Mouse (Mus musculus) c-Kit-negative CD71-positive TER-119-positive erythroid progenitor cells, embryonic 14.5 days (primary cell): ENCODE measurements around the gene Eras.
A peak's percentile ranks its signal among the peaks of the same experiment; 100 is the strongest.
"Not testable (repeated sequence)": the region's sequence is repeated elsewhere in the genome, so short reads cannot be mapped to it uniquely, and the experiment has no call there.

Source experiments
- DNase-seq: peaks from one replicate; pipeline ENCODE4 v3.0.0-alpha.2; 2013; ENCODE audit warnings: low read depth, low spot score

Gene Eras

DNA sequence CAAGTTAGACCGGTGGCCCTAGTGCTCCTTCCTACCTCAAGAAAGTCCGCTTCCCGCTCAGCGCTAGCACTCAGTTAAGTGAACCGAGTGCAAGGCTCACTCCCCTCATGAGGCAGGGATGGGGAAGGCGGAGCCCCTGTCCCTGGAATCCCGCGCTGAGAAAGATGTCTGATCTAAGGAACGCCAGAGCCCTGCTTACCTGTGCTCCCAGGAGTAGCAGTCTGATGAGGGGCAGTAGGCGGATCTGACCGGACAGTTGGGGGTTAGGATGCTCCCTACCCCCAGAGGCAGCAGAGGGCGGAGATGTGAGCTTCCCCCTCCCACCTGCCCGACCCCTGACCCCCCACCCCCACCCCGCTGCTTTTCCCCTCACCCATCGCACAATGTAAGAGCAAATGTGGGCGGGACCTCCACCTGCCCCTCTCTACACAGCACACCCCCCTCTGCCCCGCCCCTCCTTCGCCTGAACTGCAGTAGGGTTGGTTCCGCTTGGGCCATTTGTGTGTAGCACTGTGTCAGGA is at the start of gene Eras:
Gene Eras (minus strand): TSS at position 338 of the 521 bp plus-strand sequence.
- no peak for DNase-seq

DNA sequence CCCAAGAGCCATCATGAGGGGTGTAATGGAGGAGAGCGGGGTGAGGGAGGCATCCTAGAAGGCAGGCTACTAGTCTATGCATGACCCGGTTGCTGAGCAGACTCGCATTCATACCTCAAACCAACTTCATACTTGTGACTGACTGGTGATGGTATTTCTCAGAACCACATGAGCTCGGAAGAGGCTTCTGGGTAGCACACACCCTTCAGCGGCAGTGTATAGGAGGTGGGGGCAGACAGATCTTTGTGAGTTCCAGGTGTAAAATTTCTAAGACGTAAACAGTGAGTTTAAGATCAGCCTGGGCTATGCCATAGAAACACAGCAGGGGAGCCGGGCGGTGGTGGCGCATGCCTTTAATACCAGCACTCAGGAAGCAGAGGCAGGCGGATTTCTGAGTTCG is 49.5 kb upstream of the Eras start, which contains the start of gene Gata1:
Gene Gata1 (minus strand): TSS at position 180 of the 400 bp plus-strand sequence.
- DNase-seq: no peak

DNA sequence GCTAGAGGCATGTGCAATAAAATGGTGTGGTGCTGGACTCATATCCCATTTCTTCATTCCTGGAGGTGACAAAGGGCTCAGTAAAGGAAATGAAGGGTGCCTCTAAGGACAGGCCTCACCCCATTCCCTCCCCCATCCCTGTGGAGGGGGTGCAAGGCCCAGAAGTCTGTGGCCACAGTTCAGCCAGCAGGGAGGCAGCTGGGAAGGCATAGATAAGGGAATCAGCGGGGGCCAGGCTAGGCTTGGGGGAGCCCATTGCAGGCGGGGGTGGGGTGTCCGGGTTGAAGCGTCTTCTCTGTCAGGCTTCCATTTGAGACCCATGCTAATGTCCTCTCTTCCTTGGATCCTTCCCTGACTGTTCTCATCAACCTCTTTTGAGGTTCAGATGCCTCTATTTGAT is 42.9 kb upstream of the Eras start:
- peak; percentile 75 for DNase-seq

DNA sequence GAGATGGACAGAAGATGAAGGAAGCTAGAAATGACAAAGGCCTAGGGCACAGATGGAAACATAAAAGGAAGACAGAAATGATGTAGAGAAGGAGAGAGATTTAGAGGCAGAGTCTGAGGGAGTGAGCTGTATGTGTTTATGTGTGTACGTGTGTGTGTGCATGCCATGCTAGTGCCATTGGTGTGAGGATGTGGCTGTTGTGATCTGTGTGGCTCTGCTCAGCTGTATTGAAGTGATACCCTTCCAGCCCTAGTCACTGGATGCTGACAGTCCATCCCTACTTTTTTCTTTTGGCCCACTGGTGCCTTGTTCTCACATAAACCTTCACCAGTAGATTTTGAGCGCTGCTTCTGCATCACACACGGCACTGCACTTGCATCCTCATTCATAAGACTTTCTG is 40.5 kb upstream of the Eras start:
- DNase-seq: no peak

DNA sequence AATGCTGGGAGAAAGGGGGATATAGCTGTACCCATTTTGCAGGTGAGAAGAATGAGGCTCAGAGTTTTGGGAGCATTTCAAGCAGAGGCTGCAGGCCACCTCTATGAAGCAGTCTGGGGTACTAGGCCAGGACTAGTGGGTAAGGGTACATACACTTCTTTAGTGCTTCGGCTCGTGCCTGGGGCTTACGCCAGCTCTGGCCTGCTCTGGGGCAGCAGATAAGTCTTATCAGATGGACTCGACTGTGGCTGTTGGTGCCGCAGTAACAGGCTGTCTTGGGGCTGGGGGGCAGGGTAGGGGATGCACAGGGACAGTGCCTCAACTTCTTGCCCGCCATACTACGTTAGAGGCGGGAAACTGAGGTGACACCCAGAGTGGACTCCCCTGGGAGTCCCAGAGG is 39.8 kb upstream of the Eras start:
- no peak for DNase-seq

DNA sequence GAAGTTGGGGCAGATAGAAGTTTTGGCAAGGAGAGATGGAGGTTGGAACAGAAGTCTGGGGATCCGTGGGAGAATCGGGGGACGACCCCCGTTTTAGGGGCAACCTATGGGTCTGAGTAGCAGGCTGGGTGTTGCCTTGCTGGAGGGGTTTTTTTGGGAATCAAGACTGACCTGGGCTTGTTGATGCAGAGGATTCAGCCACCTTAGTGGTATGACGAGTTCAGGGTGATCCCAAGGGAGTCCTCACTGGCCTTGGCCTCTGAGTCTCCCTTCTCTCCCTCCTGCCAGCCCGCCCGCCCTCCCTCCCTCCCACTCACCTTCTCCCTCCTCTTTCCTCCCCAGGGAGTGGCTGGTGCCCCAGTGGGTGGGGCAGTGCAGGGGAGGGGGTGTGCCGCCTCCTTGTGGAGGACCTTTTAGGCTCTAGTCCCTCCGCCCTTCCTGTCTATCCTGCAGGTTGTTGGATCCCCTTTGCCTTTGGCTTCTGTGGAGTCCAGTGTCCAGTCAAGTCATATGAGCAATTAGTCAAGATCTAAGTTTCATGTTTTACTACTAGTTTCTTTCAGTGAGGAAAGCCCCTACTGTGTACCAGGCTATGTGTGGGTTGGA is 39.3 kb upstream of the Eras start:
- DNase-seq: no peak

DNA sequence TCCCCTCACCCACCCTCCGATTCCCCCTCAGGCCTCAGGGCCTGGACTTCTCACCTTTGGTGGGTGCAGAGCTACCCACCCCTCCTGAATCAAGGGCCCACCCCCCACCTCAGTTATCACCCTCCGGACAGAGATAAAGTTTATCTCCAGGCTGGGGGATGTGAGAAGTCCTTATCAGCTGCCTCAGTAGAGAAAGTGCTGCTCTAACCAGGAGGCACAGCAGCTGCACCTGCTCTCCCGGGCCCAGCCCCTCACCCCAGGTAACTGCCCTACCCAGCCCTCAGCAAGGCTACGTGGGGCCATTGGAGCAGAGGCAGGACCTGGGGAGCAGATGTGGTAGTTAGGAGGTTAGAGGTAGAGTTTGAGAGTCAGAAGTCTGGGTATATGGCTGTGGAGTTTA is 37.8 kb upstream of the Eras start:
- no peak for DNase-seq

DNA sequence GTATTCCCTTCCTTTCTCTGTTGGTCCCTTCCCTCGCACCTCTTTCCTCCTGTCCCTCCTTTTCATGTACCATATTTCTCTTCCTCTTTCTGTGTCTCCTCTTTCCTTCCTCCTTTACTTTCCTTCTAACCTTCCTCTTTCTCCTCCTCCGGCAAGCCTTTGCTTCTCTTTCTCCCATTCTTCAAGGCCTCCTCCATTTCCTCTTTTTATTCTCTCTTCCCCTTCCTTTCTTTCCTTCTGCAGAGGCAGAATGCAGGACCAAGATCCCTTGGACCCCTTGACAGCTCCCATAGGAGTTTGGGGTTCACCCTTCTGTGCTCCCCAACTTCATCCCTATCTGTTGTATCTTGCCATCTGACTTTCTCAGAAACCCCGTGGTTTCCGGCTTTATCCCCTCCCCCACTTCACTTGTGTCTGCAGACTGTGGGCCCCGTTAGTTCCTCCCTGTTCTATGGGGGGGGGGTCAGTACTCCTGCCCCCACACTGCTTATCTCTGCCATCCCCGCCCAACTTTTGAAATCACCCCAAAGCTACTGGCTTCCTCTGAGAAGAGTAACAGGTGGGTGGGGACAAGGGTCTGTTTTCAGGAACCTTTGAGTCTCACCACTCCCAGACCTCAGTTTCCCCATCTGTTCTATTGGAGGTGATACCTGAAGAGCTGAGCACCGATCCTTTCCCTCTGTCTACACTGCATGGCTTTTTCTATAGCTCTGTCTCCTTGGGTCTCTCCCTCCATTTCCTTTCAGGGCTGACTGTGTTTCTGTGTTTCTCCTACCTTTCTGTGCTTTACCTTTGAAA is 35.6 kb upstream of the Eras start:
- DNase-seq: no peak

DNA sequence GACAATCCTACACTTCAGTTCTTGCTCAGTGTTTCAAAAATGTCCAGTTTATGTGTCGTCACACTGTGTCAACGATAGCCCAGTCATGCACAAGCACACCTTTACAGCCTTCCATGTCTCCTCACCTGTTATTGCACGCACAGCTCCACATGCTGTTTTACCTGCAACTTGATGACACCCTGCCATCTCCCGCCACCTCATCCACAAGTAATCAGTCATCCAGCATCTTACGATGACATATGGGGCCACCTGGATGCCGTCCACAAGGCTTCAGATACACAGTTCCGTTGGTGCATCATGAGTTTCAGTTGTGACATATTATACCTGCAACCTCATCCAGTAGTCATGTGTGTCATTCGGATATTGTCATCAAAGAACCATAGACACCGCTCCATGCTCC is 30.5 kb upstream of the Eras start:
- no peak for DNase-seq

DNA sequence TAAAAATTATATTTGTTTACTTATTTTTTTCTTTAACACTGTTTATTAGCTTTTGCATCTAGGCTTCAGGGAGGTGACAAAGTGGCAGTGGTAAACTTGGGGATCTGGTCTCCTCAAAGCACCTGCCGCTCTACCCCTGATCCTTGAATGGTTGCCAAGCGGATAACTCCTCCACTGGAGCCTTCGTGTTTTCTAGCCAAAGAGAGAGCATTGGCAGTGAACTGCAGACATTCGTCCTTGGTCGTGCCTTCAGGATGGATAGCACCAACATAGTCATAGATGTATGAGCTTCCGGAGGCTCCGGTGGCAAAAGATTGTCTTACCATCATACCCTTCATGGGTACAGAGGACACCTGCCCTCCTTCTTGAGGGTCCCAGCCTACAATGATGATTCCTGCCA is 21.7 kb upstream of the Eras start:
- no peak for DNase-seq

DNA sequence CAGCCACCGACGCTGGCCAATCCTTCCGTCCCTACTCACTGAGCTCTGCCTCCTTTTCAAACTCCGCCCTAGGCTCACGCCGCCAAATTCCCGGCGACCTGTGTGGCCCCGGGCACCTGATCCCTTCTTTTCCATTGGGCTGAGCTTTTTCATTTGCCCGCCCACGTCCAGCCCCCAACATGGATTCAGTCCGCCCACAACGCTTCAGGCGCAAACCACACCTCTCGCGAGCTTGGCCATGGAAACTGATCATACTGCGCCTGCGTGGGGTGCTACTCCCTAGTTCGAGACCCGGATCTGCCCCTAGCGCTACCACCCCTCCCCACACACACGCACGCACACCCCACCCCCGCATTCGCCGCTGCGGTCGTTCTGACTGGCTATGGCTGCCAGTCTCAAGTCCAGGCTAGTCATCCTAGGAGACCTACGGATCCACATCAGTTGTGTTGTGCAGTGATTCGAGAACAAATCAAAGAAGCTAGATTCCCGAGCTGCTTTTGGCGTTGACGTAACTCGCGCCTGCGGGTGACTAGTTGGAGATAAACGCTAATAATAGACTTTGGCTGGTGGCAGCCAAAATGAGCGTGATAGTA is 19.6 kb upstream of the Eras start:
- DNase-seq: peak; percentile 81

DNA sequence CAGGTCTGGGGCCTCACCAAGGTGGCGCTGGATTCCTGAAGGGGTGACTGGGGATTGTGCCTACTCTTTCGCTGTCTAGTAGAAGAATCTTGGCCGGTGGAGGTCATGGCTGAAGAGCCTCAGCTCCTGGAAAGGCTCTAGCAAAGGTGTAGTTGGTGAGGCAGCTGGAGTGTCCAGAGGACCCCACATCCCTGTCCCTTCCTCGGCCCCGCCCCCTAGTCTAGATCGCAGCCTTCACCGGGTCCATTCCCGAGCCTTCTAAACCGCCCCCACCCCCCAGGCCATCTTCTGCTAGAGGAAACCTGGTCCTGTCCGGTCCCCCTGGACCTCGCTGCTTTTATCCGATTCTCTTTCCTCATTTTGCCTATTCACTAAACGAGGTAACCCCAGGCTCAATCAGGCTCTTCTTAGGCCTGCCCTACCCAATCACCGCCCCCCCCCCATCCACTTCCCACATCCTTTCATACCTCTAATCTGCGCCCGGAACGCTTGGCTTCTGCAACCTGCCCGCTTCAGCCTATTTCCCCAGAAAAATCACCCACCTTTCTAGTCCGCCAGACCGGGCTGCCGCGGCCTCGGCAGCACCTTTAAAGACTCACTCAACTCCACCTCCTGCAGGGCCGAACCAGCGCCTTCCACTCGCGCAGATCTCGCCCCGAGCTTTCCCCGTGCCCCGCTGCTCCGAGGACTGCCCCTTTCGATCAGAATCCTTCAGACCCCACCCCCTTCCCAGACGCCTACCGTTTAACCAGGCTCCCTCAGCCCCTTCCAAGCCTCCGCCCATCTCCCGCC is 18.9 kb upstream of the Eras start, which contains the start of gene Hdac6:
Gene Hdac6 (minus strand): TSS at position 782 of the 792 bp plus-strand sequence.
- DNase-seq: no peak

DNA sequence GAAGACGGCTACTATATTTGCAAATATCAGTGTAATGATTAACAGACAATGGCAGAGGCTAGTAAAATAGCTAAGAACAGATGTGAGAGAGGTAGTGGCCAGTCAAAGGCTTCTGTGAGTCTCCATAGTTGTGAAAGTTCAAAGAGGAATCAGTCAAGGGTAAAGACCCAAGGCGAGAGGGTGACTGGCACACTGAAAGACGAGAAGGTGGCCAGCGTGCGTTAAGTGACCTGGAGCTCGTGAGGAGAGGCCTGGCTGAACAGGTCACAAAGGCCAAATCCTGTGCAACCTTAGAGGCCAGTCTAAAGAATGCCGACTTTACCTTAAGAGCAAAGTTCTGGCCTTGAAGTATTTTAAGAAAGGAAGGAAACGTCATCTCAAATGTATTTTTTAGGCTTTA is 17.2 kb upstream of the Eras start:
- no peak for DNase-seq

DNA sequence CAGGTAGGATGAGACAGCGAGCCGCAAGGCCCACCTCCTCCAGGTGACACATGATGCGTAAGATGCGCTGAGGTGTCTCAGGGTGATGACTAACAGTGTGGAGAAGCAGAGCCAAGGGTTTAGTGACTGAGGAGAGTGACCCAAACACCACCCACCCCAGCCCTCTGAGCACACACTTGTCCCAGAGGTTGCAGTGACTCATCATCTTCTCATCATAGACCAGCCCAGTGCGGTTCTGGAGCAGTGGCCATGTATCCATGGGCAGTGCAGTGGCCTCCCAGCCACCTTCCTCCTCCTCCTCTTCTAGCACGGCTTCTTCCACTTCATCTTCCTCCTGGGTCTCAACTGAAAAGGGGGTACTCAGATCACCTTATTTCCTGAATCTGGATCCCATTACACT is 9.3 kb upstream of the Eras start:
- DNase-seq: no peak

DNA sequence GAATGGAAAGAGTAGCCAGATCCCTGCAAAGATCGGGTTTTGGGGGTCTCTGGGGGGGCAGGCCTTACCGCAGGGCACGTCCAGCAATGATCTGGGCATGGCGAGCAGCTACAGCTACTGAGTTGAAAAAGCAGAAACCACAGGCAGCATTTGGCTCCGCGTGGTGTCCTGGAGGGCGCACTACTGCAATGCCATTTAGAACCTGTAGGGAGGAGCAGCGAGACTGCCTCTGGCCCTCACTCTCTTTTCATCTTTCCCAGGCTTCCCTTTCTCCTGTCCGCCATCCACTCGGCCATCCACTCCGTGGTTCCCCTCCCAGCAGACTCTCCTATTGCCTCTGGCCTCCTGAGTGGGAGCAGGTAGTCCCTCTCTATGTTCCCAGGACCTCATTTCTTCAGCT is 8.5 kb upstream of the Eras start:
- no peak for DNase-seq

DNA sequence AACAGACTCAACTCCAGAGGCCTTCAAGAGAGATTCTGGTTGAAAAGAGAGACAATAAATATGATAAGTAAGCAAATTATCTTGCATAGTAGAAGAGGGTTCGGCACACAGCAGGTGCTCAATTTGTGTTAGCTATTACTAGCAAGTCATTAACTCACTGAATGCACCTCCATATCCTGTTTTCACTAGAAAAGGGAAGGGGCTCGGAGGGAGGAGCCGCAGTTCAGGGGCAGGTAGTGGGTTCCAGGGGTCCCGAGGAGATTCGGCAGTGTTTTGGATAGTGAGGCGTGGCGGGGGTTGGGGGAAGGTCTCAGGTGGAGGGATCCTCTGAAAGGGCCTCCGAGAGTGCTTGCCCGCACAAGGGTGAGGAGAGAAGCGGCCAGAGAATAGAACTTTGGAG is 1.3 kb downstream of the Eras start:
- DNase-seq: no peak

DNA sequence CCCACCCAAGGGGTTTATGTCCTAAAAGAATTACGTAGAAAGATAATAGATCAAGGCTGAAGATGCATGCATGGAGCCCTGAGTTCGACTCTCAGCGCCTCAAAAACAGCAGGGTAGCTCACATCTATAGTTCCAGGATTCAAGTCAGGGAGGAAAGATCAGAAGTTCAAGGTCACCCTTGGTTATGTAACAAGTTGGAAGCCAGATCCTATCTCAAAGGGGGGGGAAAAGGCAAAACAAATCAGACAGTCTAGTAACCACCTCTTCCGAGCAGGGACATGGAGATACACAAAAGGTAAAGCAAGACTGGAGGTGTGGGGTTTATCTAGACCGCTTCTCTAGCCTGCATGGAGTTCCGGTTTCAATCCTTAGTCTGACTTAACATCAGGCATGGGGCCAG is 2.1 kb downstream of the Eras start:
- no peak for DNase-seq

DNA sequence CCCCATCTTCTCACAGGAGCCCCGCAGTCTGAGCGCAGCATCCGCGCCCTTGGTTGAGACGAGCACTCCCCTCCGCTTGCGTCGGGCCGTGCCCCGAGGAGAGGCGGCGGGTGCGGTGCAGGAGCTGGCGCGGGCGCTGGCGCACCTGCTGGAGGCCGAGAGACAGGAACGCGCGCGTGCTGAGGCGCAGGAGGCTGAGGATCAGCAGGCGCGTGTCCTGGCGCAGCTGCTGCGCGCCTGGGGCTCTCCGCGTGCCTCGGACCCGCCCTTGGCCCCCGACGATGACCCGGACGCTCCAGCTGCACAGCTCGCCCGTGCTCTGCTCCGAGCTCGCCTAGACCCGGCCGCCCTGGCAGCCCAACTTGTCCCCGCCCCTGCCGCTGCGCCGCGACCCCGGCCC is 6.4 kb downstream of the Eras start:
- DNase-seq: no peak

DNA sequence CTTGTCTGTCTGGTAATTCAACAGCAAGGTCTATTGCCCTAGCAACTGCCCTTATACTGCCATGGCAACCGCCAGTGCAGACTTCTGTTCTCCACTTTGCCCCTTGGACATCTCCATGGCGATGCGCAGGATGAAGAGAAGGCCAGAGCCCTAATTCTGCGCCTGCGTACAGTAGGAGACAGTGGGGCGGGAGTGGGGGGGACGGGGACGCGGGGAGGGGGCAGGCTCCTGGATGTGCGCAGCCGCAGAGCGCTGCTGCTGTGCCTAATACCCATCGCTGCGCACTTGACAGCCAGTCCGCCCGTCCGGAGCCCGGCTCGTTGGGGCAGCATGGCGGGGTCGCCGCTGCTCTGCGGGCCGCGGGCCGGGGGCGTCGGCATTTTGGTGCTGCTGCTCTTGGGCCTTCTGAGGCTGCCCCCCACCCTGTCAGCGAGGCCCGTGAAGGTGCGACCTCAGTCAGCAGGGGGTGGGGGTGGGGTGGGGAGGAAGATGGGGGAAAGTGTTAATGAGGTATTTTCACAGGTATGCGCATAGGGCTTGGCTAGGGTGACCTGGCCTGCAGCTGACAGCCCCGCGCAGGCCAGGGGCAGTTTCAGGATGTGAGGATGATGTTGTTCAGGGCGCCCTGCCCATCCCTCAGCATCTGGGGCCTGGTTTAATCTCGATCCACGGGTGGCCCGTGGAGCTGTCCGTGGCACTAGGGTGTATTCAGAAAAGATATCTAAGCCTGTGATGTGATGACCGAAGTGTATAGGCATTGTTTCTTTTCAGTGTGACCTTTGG is 8.6 kb downstream of the Eras start, which contains the start of gene Pcsk1n:
Gene Pcsk1n (plus strand): TSS at position 222 of the 783 bp plus-strand sequence.
- DNase-seq: no peak

DNA sequence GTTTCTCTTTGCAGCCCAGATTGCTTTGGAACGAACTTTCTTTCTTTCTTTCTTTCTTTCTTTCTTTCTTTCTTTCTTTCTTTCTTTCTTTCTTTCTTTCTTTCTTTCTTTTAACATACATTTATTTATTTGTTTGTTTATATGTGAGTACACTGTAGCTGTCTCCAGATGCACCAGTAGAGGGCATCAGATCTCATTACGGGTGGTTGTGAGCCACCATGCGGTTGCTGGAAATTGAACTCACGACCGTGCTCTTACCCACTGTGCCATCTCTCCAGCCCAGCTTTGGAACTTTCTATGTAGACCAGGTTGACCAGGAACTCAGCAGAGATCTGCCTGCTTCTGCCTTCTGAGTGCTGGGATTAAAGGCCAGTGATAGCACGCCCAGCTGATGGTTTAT is 10.4 kb downstream of the Eras start:
- not testable (repeated sequence) for DNase-seq

DNA sequence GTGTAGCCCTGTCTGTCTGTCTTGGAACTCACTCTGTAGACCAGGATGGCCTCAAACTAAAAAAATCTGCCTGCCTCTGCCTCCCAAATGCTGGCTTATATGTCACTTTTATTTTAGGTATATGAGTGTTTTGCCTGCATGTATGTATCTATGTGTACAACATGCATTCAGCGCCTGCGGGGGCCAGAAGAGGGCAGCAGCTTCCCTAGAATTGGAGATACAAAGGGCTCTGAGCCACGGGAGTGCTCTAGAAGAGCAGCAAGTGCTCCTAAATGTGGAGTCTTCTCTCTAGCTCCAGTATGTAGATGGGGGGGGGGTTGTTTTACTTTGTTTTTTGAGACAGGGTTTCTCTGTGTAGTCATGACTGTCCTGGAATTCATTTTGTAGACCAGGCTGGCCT is 12.7 kb downstream of the Eras start:
- not testable (repeated sequence) for DNase-seq
